Mouse (Mus musculus): ENCODE results near the gene Rnf123. TPM values are rescaled to one million over a fixed set of nuclear protein-coding genes. Genes with fewer than 3 reads are reported as not detected.

Gene Rnf123
- polyA plus RNA-seq, 1 experiment: 184 TPM

DNA sequence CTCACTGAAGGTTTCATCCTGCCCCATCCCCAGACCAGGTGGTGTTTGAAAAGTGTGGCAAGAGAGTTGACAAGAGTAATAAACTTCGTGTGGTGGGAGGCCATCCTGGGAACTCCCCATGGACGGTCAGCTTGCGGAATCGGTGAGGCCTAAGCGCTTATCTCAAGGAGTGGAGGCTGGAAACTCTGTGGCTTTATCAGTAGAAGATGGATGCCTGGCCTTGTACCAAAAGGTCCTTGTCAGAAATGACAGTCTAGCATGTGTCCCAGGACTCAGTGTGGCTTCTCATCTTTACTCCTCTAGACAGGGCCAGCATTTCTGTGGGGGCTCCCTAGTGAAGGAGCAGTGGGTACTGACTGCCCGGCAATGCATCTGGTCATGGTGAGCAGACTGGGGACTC is 415 bp upstream of the Rnf123 start:
- no peak for DNase-seq
- H3K4me3 ChIP-seq (replicated peaks; ENCODE audit: insufficient read depth, low read depth, low read length): no peak overlapping the region
- H3K4me1 ChIP-seq (ENCODE audit: control insufficient read depth, insufficient read depth, low read length): peaks cover 15% of the 10 kb centered on the region
- TF ChIP-seq POLR2A (IDR thresholded peaks at IDR 0.05; ENCODE audit: borderline replicate concordance, insufficient read depth, low read length) (no peak), CTCF (IDR thresholded peaks at IDR 0.05; ENCODE audit: borderline replicate concordance, insufficient read depth, low read depth, low read length) (no peak)
- H3K27ac ChIP-seq (ENCODE audit: insufficient read depth, low read length): no peak overlapping the region
- WGBS: 90% methylated on average over 6 of the region's 6 CpGs
- H3K27me3 ChIP-seq (ENCODE audit: control insufficient read depth, insufficient read depth, low read length): no peaks in the 10 kb centered on the region

DNA sequence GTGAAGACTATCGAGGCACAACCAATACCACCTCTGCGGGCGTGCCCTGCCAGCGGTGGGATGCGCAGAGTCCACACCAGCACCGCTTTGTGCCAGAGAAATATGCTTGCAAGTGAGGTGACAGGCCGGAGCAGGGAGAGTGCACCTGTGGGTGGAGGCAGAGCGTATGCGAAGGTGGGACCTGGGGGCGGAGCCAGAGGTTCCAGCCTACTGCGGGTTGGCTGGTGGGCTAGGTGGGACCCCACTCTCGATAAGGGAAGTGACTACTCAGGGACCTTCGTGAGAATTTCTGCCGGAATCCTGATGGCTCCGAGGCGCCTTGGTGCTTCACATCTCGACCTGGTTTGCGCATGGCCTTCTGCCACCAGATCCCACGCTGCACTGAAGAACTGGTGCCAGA is 597 bp downstream of the Rnf123 start:
- Histone ChIP-seq H3K27me3 (ENCODE audit: control insufficient read depth, insufficient read depth, low read length) (no peaks in the 10 kb centered on the region), H3K4me3 (replicated peaks; ENCODE audit: insufficient read depth, low read depth, low read length) (no peak overlapping the region), H3K4me1 (ENCODE audit: control insufficient read depth, insufficient read depth, low read length) (peaks cover 19% of the 10 kb centered on the region), H3K27ac (ENCODE audit: insufficient read depth, low read length) (no peak overlapping the region)
- TF ChIP-seq POLR2A (IDR thresholded peaks at IDR 0.05; ENCODE audit: borderline replicate concordance, insufficient read depth, low read length) (no peak), CTCF (IDR thresholded peaks at IDR 0.05; ENCODE audit: borderline replicate concordance, insufficient read depth, low read depth, low read length) (no peak)
- no peak for DNase-seq
- WGBS: 6% methylated on average over 19 of the region's 19 CpGs

DNA sequence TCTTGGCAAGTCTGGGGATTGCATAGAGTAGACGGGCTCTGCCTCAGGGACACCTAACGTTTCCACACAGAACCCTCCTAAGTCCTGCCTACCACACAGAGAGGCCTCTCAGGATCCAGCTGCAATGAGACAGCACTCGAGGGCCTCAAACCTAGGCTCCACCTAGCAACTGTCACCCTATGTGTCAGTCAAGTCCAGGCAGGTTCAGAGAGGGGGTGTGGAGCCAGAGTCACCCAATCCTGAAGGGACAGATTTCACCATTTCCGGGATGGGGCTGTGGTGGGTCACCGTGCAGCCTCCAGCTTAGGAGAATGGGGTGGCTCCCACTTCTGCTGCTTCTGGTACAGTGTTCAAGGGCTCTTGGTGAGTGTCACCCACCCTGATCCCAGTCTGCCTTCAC is 3.0 kb downstream of the Rnf123 start, which contains the start of gene Mst1:
Gene Mst1 (plus strand): TSS at position 269 of the 400 bp plus-strand sequence.
- Histone ChIP-seq H3K4me1 (ENCODE audit: control insufficient read depth, insufficient read depth, low read length) (peaks cover 26% of the 10 kb centered on the region), H3K4me3 (replicated peaks; ENCODE audit: insufficient read depth, low read depth, low read length) (peak within 1 kb of the TSS; percentile 61), H3K27me3 (ENCODE audit: control insufficient read depth, insufficient read depth, low read length) (no peaks in the 10 kb centered on the region), H3K27ac (ENCODE audit: insufficient read depth, low read length) (peak within 1 kb of the TSS; percentile 75)
- WGBS: 85% methylated on average over 5 of the region's 5 CpGs
- DNase-seq: no peak
- TF ChIP-seq POLR2A (IDR thresholded peaks at IDR 0.05; ENCODE audit: borderline replicate concordance, insufficient read depth, low read length): no peak
- TF ChIP-seq CTCF (IDR thresholded peaks at IDR 0.05; ENCODE audit: borderline replicate concordance, insufficient read depth, low read depth, low read length): no peak

DNA sequence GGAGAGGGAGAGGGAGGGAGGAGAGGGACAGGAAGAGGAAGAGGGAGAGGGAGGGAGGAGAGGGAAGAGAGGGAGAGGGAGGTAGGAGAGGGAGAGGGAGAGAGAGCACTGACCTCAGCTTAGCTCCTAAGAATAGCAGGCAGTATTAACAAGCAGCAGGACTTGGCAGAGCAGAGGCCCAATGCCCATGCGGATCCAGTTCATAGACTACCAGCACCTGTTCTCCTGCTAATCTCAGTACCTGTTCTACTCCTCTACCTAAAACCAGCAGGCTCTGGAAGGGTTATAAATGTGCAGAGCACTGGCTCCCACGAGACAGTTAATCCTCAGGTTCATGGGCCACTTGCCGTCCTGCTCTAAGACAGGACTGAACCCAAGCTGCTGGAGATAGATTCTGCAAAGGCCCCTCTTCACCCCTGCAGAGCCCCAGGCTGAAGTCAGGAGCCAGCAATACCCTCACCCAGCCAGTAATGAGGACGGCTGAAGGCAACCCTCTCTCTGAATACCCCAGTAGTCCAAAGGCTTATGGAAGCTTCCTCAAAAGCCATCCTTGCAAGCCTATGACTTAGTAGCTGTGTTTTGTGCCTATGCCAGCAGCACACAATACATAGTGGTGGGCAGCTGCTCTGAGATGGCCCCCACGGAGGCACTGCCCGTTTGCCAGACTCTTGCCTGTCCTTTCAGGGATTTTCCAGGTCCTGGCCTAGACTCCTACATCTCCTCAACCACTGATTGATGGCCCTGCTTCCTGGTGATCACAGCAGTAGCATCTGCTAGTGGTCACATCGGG is 9.8 kb downstream of the Rnf123 start:
- WGBS: 9% methylated on average over 7 of the region's 7 CpGs
- H3K4me3 ChIP-seq (replicated peaks; ENCODE audit: insufficient read depth, low read depth, low read length): no peak overlapping the region
- H3K4me1 ChIP-seq (ENCODE audit: control insufficient read depth, insufficient read depth, low read length): peaks cover 47% of the 10 kb centered on the region
- peak; percentile 85 to 96 for DNase-seq
- no peak for TF ChIP-seq CTCF (IDR thresholded peaks at IDR 0.05; ENCODE audit: borderline replicate concordance, insufficient read depth, low read depth, low read length)
- TF ChIP-seq POLR2A (IDR thresholded peaks at IDR 0.05; ENCODE audit: borderline replicate concordance, insufficient read depth, low read length): peak; percentile 52; the same call in 1 of the 2 replicates
- H3K27me3 ChIP-seq (ENCODE audit: control insufficient read depth, insufficient read depth, low read length): no peaks in the 10 kb centered on the region
- peak overlapping the region; percentile 100 for H3K27ac ChIP-seq (ENCODE audit: insufficient read depth, low read length)

DNA sequence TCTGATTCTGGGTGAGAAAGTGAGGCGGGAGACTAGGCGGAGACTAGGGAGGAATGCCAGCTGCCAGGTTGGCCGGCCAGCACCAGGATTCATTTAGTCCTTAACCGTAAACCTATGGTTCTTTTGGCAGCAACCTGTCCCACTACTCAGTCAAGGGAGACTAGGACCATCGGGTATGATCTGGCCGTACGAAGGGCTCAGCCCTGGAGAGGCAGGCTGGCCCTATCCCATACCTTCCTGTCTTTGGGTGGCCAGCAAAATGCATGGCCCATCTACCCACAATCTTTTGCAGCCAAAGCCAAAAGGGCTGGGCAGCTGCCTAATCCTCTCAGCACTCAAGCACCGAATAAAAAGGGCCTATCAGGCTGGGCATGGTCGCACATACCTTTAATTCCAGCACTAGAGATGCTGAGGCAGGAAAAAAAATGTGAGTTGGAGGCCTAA is 10.6 kb downstream of the Rnf123 start:
- 16% methylated on average over 9 of the region's 9 CpGs for WGBS
- Histone ChIP-seq H3K27me3 (ENCODE audit: control insufficient read depth, insufficient read depth, low read length) (no peaks in the 10 kb centered on the region), H3K4me1 (ENCODE audit: control insufficient read depth, insufficient read depth, low read length) (peaks cover 43% of the 10 kb centered on the region), H3K4me3 (replicated peaks; ENCODE audit: insufficient read depth, low read depth, low read length) (peak overlapping the region; percentile 11), H3K27ac (ENCODE audit: insufficient read depth, low read length) (peak overlapping the region; percentile 100)
- TF ChIP-seq POLR2A (IDR thresholded peaks at IDR 0.05; ENCODE audit: borderline replicate concordance, insufficient read depth, low read length) (0 out of 2 replicates have a peak, but pooled peaks have one; percentile 26), CTCF (IDR thresholded peaks at IDR 0.05; ENCODE audit: borderline replicate concordance, insufficient read depth, low read depth, low read length) (no peak)
- DNase-seq: peak; percentile 71 to 77

DNA sequence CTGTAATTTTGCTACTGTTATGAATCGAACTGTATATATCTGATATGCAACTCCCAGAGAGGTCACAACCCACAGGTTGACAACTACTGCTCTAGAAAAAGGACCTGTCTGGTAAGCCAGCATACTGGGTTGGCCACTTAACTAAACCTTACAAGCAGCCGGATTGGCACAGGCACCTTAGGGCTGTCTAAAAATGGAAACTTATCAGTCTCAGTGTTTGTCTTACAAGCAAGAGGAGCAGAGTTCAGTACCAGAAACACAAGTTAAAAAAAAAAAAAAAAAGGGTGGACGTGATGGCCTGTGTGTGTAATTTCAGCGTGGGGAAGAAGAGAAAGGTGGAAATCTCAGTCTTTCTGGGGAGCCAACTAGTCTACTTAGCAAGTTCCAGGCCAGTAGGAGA is 11.3 kb downstream of the Rnf123 start:
- peaks cover 44% of the 10 kb centered on the region for H3K4me1 ChIP-seq (ENCODE audit: control insufficient read depth, insufficient read depth, low read length)
- TF ChIP-seq POLR2A (IDR thresholded peaks at IDR 0.05; ENCODE audit: borderline replicate concordance, insufficient read depth, low read length) (no peak), CTCF (IDR thresholded peaks at IDR 0.05; ENCODE audit: borderline replicate concordance, insufficient read depth, low read depth, low read length) (no peak)

DNA sequence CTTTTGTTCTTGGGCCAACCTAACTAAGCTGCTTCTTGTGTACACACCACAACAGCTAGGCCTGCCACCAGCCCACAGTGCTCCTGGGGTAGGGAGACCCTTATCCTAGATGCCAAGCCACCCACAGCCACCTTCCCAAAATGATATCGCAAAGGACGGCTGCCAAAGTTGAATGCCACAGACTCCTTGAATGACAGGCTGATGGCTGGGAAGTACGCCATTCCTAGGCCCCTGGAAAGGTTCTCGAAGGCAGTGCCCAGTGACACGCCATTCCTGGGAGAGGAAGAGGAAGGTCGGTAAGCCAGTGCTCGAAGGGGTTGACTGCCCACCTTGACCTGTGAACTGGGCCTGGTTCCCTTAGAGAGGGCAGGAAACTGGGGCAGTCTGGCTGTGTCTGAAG is 13.6 kb downstream of the Rnf123 start:
- Histone ChIP-seq H3K4me1 (ENCODE audit: control insufficient read depth, insufficient read depth, low read length) (peaks cover 65% of the 10 kb centered on the region), H3K27ac (ENCODE audit: insufficient read depth, low read length) (peak overlapping the region; percentile 51), H3K4me3 (replicated peaks; ENCODE audit: insufficient read depth, low read depth, low read length) (no peak overlapping the region), H3K27me3 (ENCODE audit: control insufficient read depth, insufficient read depth, low read length) (no peaks in the 10 kb centered on the region)
- no peak for DNase-seq
- WGBS: 41% methylated on average over 7 of the region's 7 CpGs
- TF ChIP-seq POLR2A (IDR thresholded peaks at IDR 0.05; ENCODE audit: borderline replicate concordance, insufficient read depth, low read length) (no peak), CTCF (IDR thresholded peaks at IDR 0.05; ENCODE audit: borderline replicate concordance, insufficient read depth, low read depth, low read length) (no peak)

More for the DNA sequence above, 11.3 kb downstream of the Rnf123 start:
- no peak overlapping the region for H3K4me3 ChIP-seq (replicated peaks; ENCODE audit: insufficient read depth, low read depth, low read length)
- DNase-seq: no peak
- H3K27ac ChIP-seq (ENCODE audit: insufficient read depth, low read length): peak overlapping the region; percentile 100
- WGBS: 50% methylated on average over 4 of the region's 4 CpGs
- no peaks in the 10 kb centered on the region for H3K27me3 ChIP-seq (ENCODE audit: control insufficient read depth, insufficient read depth, low read length)

DNA sequence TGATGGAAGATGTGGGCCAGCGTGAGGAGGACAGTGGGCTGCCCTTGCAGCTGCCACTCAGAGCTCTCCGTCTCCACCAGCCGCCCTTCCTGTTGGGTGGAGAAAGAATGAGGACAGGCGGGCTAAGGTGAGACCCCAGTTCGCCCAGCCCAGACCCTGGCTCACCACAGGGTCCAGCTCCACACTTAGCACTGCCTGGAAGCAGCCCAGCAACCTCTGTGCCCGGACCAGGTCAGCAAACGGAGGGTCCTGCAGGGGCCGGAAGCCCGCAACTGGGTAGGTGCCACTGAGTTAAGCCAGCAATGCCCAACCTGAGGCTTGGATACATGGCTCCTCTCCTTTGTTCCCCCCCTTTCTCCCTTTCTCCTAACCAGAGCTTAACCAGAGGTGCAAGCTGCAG is 14.1 kb downstream of the Rnf123 start:
- DNase-seq: no peak
- Histone ChIP-seq H3K4me1 (ENCODE audit: control insufficient read depth, insufficient read depth, low read length) (peaks cover 69% of the 10 kb centered on the region), H3K4me3 (replicated peaks; ENCODE audit: insufficient read depth, low read depth, low read length) (no peak overlapping the region), H3K27me3 (ENCODE audit: control insufficient read depth, insufficient read depth, low read length) (no peaks in the 10 kb centered on the region), H3K27ac (ENCODE audit: insufficient read depth, low read length) (no peak overlapping the region)
- 88% methylated on average over 9 of the region's 9 CpGs for WGBS
- no peak for TF ChIP-seq CTCF (IDR thresholded peaks at IDR 0.05; ENCODE audit: borderline replicate concordance, insufficient read depth, low read depth, low read length)
- TF ChIP-seq POLR2A (IDR thresholded peaks at IDR 0.05; ENCODE audit: borderline replicate concordance, insufficient read depth, low read length): no peak

All from cerebellum, adult 2 months (tissue).